Mouse (Mus musculus): ENCODE measurements at regions not wholly inside any gene's neighbourhood (a gene's known extent, or its start where the extent isn't known, plus 50 kb on each side); places are given as distances from the start of the nearest gene placed in this dataset.

DNA sequence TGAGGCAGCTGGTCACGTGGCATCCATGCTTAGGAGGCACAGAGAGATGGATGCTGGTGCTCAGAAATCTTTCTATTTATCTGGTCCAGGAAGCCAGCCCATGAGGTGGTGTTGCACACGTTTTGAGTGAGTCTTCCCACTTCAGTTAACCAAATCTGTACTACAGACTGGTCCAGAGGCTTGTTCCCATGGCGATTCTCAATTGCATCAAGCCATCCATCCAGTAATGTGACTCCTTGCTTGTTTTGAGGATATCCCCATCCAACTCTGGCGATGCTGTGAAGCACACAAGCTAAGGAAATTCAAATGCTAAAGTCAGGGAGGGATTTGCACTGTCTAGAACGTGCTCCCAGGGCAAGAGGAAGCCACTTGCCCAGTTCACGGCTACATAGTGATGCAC is 66.8 kb downstream of the 1700001O22Rik start:
- Histone ChIP-seq H3K79me2 (replicated peaks; ENCODE audit: control insufficient read depth, extremely low read depth, insufficient read depth, poor library complexity, severe bottlenecking) (no peaks in the 10 kb centered on the region), H3K4me2 (ENCODE audit: insufficient read depth, low read depth, poor library complexity, severe bottlenecking) (no peak overlapping the region), H3K9me3 (replicated peaks; ENCODE audit: low read length) (peaks cover 4% of the 10 kb centered on the region), H3K9ac (ENCODE audit: insufficient read depth, low read depth) (no peak overlapping the region), H3K27ac (ENCODE audit: insufficient read depth, low read depth) (no peak overlapping the region), H3K4me1 (ENCODE audit: control insufficient read depth in 1 of 2, insufficient read depth in 2 of 2) (peaks cover 0 to 7% of the 10 kb centered on the region in 2 experiments; a peak in 1 of 4 replicates), H3K27me3 (replicated peaks) (peaks cover 21% of the 10 kb centered on the region), H3K4me3 (replicated peaks in 1 of 3; ENCODE audit: low read depth in 2 of 3, low read length in 2 of 3, poor library complexity in 1 of 3) (no peak overlapping the region), H3K36me3 (replicated peaks in 1 of 2; ENCODE audit: control insufficient read depth in 1 of 2, insufficient read depth in 1 of 2, low read length in 1 of 2) (no peaks in the 10 kb centered on the region)
- dilution Hi-C loops (cut with MboI; ENCODE audit: extremely low pct_ligation_motif_present, extremely low pct_unique_long_range_greater_than_20kb, low sequenced_read_pairs): no loop called here
- TF ChIP-seq USF1 (IDR thresholded peaks at IDR 0.05; ENCODE audit: low read depth, low read length) (no peak), IRF4 (IDR thresholded peaks at IDR 0.05; ENCODE audit: low read depth, low read length) (no peak), PAX5 (IDR thresholded peaks at IDR 0.05; ENCODE audit: low read length) (no peak), ZC3H11A (IDR thresholded peaks at IDR 0.05; ENCODE audit: low read depth, low read length) (no peak), EP300 (IDR thresholded peaks at IDR 0.05; ENCODE audit: low read length) (no peak), MEF2A (IDR thresholded peaks at IDR 0.05; ENCODE audit: borderline replicate concordance, low read depth, low read length) (no peak), NELFE (IDR thresholded peaks at IDR 0.05; ENCODE audit: low read depth, low read length) (no peak), TBP (conservative IDR thresholded peaks at IDR 0.05; ENCODE audit: low read depth, low read length) (no peak), BHLHE40 (IDR thresholded peaks at IDR 0.05; ENCODE audit: low read depth, low read length) (no peak), CHD2 (IDR thresholded peaks at IDR 0.05; ENCODE audit: low read length) (no peak), MAFK (IDR thresholded peaks at IDR 0.05; ENCODE audit: insufficient replicate concordance, low read length) (no peak)
- no peak for DNase-seq (ENCODE audit: extremely low read depth)
- in situ Hi-C loops (cut with MboI; ENCODE audit: low pct_ligation_motif_present, low pct_unique_long_range_greater_than_20kb, low sequenced_read_pairs): no loop called here

- dilution Hi-C loops (cut with MboI; ENCODE audit: extremely low pct_ligation_motif_present, extremely low pct_unique_long_range_greater_than_20kb, low sequenced_read_pairs): no loop called here
These were observed 67.2 kb downstream of the 1700001O22Rik start for GRCm38 (mm10) chr2:30736236-30736635.

More at GRCm38 (mm10) chr2:30736236-30736635, 67.2 kb downstream of the 1700001O22Rik start:
- Histone ChIP-seq H3K27ac (ENCODE audit: insufficient read depth, low read depth) (no peak overlapping the region), H3K79me2 (replicated peaks; ENCODE audit: control insufficient read depth, extremely low read depth, insufficient read depth, poor library complexity, severe bottlenecking) (no peaks in the 10 kb centered on the region), H3K36me3 (replicated peaks in 1 of 2; ENCODE audit: control insufficient read depth in 1 of 2, insufficient read depth in 1 of 2, low read length in 1 of 2) (no peaks in the 10 kb centered on the region), H3K4me3 (replicated peaks in 1 of 3; ENCODE audit: low read depth in 2 of 3, low read length in 2 of 3, poor library complexity in 1 of 3) (no peak overlapping the region), H3K9me3 (replicated peaks; ENCODE audit: low read length) (peaks cover 4% of the 10 kb centered on the region), H3K4me1 (ENCODE audit: control insufficient read depth in 1 of 2, insufficient read depth in 2 of 2) (peaks cover 0 to 7% of the 10 kb centered on the region in 2 experiments; a peak in 1 of 4 replicates), H3K9ac (ENCODE audit: insufficient read depth, low read depth) (no peak overlapping the region), H3K27me3 (replicated peaks) (peaks cover 18% of the 10 kb centered on the region), H3K4me2 (ENCODE audit: insufficient read depth, low read depth, poor library complexity, severe bottlenecking) (no peak overlapping the region)
- in situ Hi-C loops (cut with MboI; ENCODE audit: low pct_ligation_motif_present, low pct_unique_long_range_greater_than_20kb, low sequenced_read_pairs): no loop called here
- no peak for DNase-seq (ENCODE audit: extremely low read depth)
- TF ChIP-seq ZKSCAN1 (IDR thresholded peaks at IDR 0.05; ENCODE audit: borderline replicate concordance, low read depth, low read length): no peak
- TF ChIP-seq MXI1 (IDR thresholded peaks at IDR 0.05; ENCODE audit: low read depth, low read length): no peak
- TF ChIP-seq ETS1 (conservative IDR thresholded peaks at IDR 0.05; ENCODE audit: low read depth, low read length): no peak
- no peak for TF ChIP-seq BHLHE40 (IDR thresholded peaks at IDR 0.05; ENCODE audit: low read depth, low read length)
- TF ChIP-seq E2F4 (IDR thresholded peaks at IDR 0.05; ENCODE audit: insufficient replicate concordance, low read depth, low read length): no peak
- no peak for TF ChIP-seq CHD2 (IDR thresholded peaks at IDR 0.05; ENCODE audit: low read length)
- no peak for TF ChIP-seq NELFE (IDR thresholded peaks at IDR 0.05; ENCODE audit: low read depth, low read length)
- TF ChIP-seq PAX5 (IDR thresholded peaks at IDR 0.05; ENCODE audit: low read length): no peak
- TF ChIP-seq POLR2AphosphoS2 (IDR thresholded peaks at IDR 0.05; ENCODE audit: low read depth, low read length): no peak
- TF ChIP-seq MAX (IDR thresholded peaks at IDR 0.05; ENCODE audit: low read length): no peak
- no peak for TF ChIP-seq USF1 (IDR thresholded peaks at IDR 0.05; ENCODE audit: low read depth, low read length)
- no peak for TF ChIP-seq ZC3H11A (IDR thresholded peaks at IDR 0.05; ENCODE audit: low read depth, low read length)
- no peak for TF ChIP-seq MAZ (IDR thresholded peaks at IDR 0.05; ENCODE audit: low read depth, low read length)
- TF ChIP-seq POLR2A (IDR thresholded peaks at IDR 0.05; ENCODE audit: low read depth, low read length): no peak
- TF ChIP-seq JUND (conservative IDR thresholded peaks at IDR 0.05; ENCODE audit: low read depth, low read length): no peak

Data from CH12.LX (cell line).